8 mouse cellular contexts compared by ENCODE assay signal in the genomic region with DNA sequence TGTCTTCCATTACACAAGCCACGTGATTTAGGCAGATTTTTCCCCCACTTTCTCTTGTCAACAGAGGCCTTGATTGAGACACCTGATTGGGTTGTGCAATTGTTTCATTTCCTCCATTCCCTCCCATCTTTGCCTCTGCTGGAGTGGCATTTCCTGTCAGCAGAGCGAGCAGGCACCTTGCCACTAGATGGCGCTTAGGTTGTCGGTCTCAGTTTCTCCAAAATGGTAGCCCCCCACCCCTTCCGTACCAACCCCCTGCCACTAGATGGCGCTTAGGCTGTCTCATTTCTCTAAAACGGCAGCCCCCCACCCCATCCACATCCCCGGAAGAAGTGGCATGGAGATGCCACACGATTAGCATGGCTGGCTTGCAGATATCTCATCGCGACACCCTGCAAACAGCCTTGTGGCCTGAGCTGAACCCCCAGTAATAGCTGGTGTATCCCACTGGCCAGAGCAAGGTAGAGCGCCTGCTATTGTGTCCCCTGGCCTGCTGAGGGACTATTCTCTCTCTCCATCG. TPM values are rescaled to one million over a fixed set of nuclear protein-coding genes. Genes with fewer than 3 reads are reported as not detected.
DNase-seq lines count a peak whose midpoint lies in the region; ATAC-seq and TF ChIP-seq lines count a peak whose summit lies in the region.

No protein-coding gene starts in this region.

- no peak overlapping the region for H3K4me2 ChIP-seq in kidney, embryonic 15.5 days
- H3K4me2 ChIP-seq in forebrain, embryonic 14.5 days (ENCODE audit: low read length), result no peak overlapping the region
- peak overlapping the region; percentile 32; the same call in 1 of the 2 replicates for H3K4me2 ChIP-seq in hindbrain, embryonic 13.5 days
- no peak overlapping the region for H3K4me2 ChIP-seq in limb, embryonic 14.5 days (replicated peaks; ENCODE audit: low read depth, low read length, severe bottlenecking)
- H3K4me2 ChIP-seq in midbrain, embryonic 16.5 days (ENCODE audit: low read length), result 0 out of 2 replicates have a peak overlapping the region, but pooled peaks have one; percentile 15

- H3K36me3 ChIP-seq in kidney, adult 2 months (ENCODE audit: control insufficient read depth, insufficient read depth, low read length), result no peaks in the 10 kb centered on the region
- H3K36me3 ChIP-seq in kidney, embryonic 15.5 days, result no peaks in the 10 kb centered on the region; the same call in 1 of the 2 replicates
- H3K36me3 ChIP-seq in forebrain, embryonic 14.5 days (ENCODE audit: control insufficient read depth, insufficient read depth, low read length), result no peaks in the 10 kb centered on the region
- H3K36me3 ChIP-seq in hindbrain, embryonic 13.5 days, result no peaks in the 10 kb centered on the region
- no peaks in the 10 kb centered on the region for H3K36me3 ChIP-seq in limb, embryonic 14.5 days (ENCODE audit: control insufficient read depth, insufficient read depth, low read length)
- H3K36me3 ChIP-seq in midbrain, embryonic 16.5 days (ENCODE audit: control insufficient read depth, insufficient read depth, low read length), result no peaks in the 10 kb centered on the region

- no peaks in the 10 kb centered on the region for H3K27me3 ChIP-seq in kidney, adult 2 months (replicated peaks; ENCODE audit: control insufficient read depth, insufficient read depth, low read length)
- H3K27me3 ChIP-seq in kidney, embryonic 15.5 days, result no peaks in the 10 kb centered on the region
- no peaks in the 10 kb centered on the region for H3K27me3 ChIP-seq in forebrain, embryonic 14.5 days (replicated peaks; ENCODE audit: control insufficient read depth, insufficient read depth, low read length)
- no peaks in the 10 kb centered on the region for H3K27me3 ChIP-seq in hindbrain, embryonic 13.5 days
- no peaks in the 10 kb centered on the region for H3K27me3 ChIP-seq in limb, embryonic 14.5 days (ENCODE audit: control insufficient read depth, insufficient read depth, low read length)
- no peaks in the 10 kb centered on the region for H3K27me3 ChIP-seq in midbrain, embryonic 16.5 days (ENCODE audit: control insufficient read depth, insufficient read depth, low read depth, low read length)

- H3K4me1 ChIP-seq in kidney, adult 2 months (ENCODE audit: control insufficient read depth, insufficient read depth, low read length), result no peaks in the 10 kb centered on the region
- peaks cover 11% of the 10 kb centered on the region for H3K4me1 ChIP-seq in kidney, embryonic 15.5 days
- H3K4me1 ChIP-seq in forebrain, embryonic 14.5 days (ENCODE audit: control insufficient read depth, insufficient read depth, low read length), result no peaks in the 10 kb centered on the region
- peaks cover 5% of the 10 kb centered on the region; the same call in 1 of the 2 replicates for H3K4me1 ChIP-seq in hindbrain, embryonic 13.5 days (replicated peaks)
- no peaks in the 10 kb centered on the region for H3K4me1 ChIP-seq in limb, embryonic 14.5 days (ENCODE audit: control insufficient read depth, insufficient read depth, low read length)
- no peaks in the 10 kb centered on the region for H3K4me1 ChIP-seq in midbrain, embryonic 16.5 days (ENCODE audit: control insufficient read depth, insufficient read depth, low read length)

- H3K27ac ChIP-seq in kidney, adult 2 months (ENCODE audit: insufficient read depth, low read depth, low read length), result no peak overlapping the region
- no peak overlapping the region for H3K27ac ChIP-seq in kidney, embryonic 15.5 days
- H3K27ac ChIP-seq in forebrain, embryonic 14.5 days (ENCODE audit: low read depth, low read length), result no peak overlapping the region
- no peak overlapping the region for H3K27ac ChIP-seq in hindbrain, embryonic 13.5 days
- no peak overlapping the region for H3K27ac ChIP-seq in limb, embryonic 14.5 days (replicated peaks; ENCODE audit: low read depth, low read length)
- no peak overlapping the region for H3K27ac ChIP-seq in midbrain, embryonic 16.5 days (ENCODE audit: low read length)

- H3K9me3 ChIP-seq in kidney, embryonic 15.5 days (replicated peaks), result no peaks in the 10 kb centered on the region
- H3K9me3 ChIP-seq in forebrain, embryonic 14.5 days (replicated peaks; ENCODE audit: control insufficient read depth, low read length), result no peaks in the 10 kb centered on the region
- H3K9me3 ChIP-seq in hindbrain, embryonic 13.5 days, result no peaks in the 10 kb centered on the region
- no peaks in the 10 kb centered on the region for H3K9me3 ChIP-seq in limb, embryonic 14.5 days (ENCODE audit: control insufficient read depth, low read length)
- no peaks in the 10 kb centered on the region for H3K9me3 ChIP-seq in midbrain, embryonic 16.5 days (replicated peaks; ENCODE audit: control insufficient read depth, low read length, poor library complexity, severe bottlenecking)

- TF ChIP-seq POLR2A in kidney, adult 2 months (IDR thresholded peaks at IDR 0.05; ENCODE audit: low read depth, low read length), result no peak
- no peak for TF ChIP-seq POLR2A in limb, embryonic 14.5 days (IDR thresholded peaks at IDR 0.05; ENCODE audit: borderline replicate concordance, extremely low read depth, insufficient read depth, insufficient read length)

- WGBS in kidney, adult 2 months, result 46% methylated on average over 13 of the region's 13 CpGs
- 36% methylated on average over 13 of the region's 13 CpGs for WGBS in kidney, embryonic 15.5 days
- WGBS in forebrain, embryonic 14.5 days, result 43% methylated on average over 13 of the region's 13 CpGs
- WGBS in hindbrain, embryonic 13.5 days, result 31% methylated on average over 13 of the region's 13 CpGs
- WGBS in limb, embryonic 14.5 days, result 34% methylated on average over 13 of the region's 13 CpGs
- 31% methylated on average over 13 of the region's 13 CpGs for WGBS in midbrain, embryonic 16.5 days

- no peak overlapping the region for H3K9ac ChIP-seq in kidney, embryonic 15.5 days
- H3K9ac ChIP-seq in forebrain, embryonic 14.5 days (ENCODE audit: low read length), result no peak overlapping the region
- H3K9ac ChIP-seq in hindbrain, embryonic 13.5 days, result no peak overlapping the region
- no peak overlapping the region for H3K9ac ChIP-seq in limb, embryonic 14.5 days (ENCODE audit: low read depth, low read length, severe bottlenecking)
- H3K9ac ChIP-seq in midbrain, embryonic 16.5 days (ENCODE audit: low read depth, low read length), result no peak overlapping the region

- DNase-seq in kidney, adult 2 months, result peak; percentile 38
- DNase-seq in adrenal gland, postnatal 14 days, result peak; percentile 76
- DNase-seq in forebrain, embryonic 14.5 days (ENCODE audit: low spot score), result peak; percentile 88
- peak; percentile 78 for DNase-seq in limb, embryonic 14.5 days (ENCODE audit: low spot score)
- DNase-seq in testis, postnatal 10 days (ENCODE audit: low spot score), result peak; percentile 79

- peak; percentile 64 for TF ChIP-seq CTCF in kidney, adult 2 months (conservative IDR thresholded peaks at IDR 0.05; ENCODE audit: insufficient read depth, insufficient read length, low read depth, low read length)

- ATAC-seq in kidney, embryonic 15.5 days (replicated peaks; ENCODE audit: low FRiP score), result no peak; the same call in 1 of the 2 replicates
- ATAC-seq in forebrain, embryonic 14.5 days, result peak; percentile 54
- ATAC-seq in hindbrain, embryonic 13.5 days (ENCODE audit: low FRiP score), result peak; percentile 67
- ATAC-seq in limb, embryonic 14.5 days (ENCODE audit: low FRiP score, low read depth), result 0 out of 2 replicates have a peak, but pooled peaks have one; percentile 23
- ATAC-seq in midbrain, embryonic 16.5 days, result peak; percentile 75

- no peak overlapping the region for H3K4me3 ChIP-seq in kidney, adult 2 months (ENCODE audit: insufficient read depth, low read depth, low read length)
- H3K4me3 ChIP-seq in kidney, embryonic 15.5 days (replicated peaks), result no peak overlapping the region
- H3K4me3 ChIP-seq in forebrain, embryonic 14.5 days (ENCODE audit: low read depth, low read length), result no peak overlapping the region
- H3K4me3 ChIP-seq in hindbrain, embryonic 13.5 days, result no peak overlapping the region
- no peak overlapping the region for H3K4me3 ChIP-seq in limb, embryonic 14.5 days (replicated peaks; ENCODE audit: low read length)
- H3K4me3 ChIP-seq in midbrain, embryonic 16.5 days (ENCODE audit: low read depth, low read length), result no peak overlapping the region

RNA-seq across cellular contexts. Expression of a gene that starts 18.8 kb away (rescaled TPM):
- 0.05 TPM in 1 of 2 replicates, not detected in the other for polyA plus RNA-seq in kidney, adult 2 months (2012; rRNA removed)
- 9.3 and 11.5 TPM in 2 replicates for polyA plus RNA-seq in kidney, embryonic 15.5 days (2015; fragmentation: Nextera tagmentation; extraction: Ambion mirVana)
- 0.89 and 1.2 TPM in 2 replicates for total RNA-seq in adrenal gland, postnatal 14 days (2021)
- polyA plus RNA-seq in forebrain, embryonic 14.5 days (2014; fragmentation: Nextera tagmentation; extraction: Ambion mirVana), result 11.1 and 11.2 TPM in 2 replicates
- 5.1 and 5.9 TPM in 2 replicates for polyA plus RNA-seq in hindbrain, embryonic 13.5 days (2015; fragmentation: Nextera tagmentation; extraction: Ambion mirVana)
- 2.7 and 2.9 TPM in 2 replicates for polyA plus RNA-seq in limb, embryonic 14.5 days (2012; rRNA removed)
- 5.7 and 7.8 TPM in 2 replicates for polyA plus RNA-seq in limb, embryonic 14.5 days (2014; fragmentation: Nextera tagmentation; extraction: Ambion mirVana)
- 3.0 and 3.3 TPM in 2 replicates for polyA plus RNA-seq in midbrain, embryonic 16.5 days (2015; fragmentation: Nextera tagmentation; extraction: Ambion mirVana)

Comparison
In these comparisons a context has a peak if more than half of its experiments do, and no peak if none do; other contexts are left out.
1. DNase-seq: peak in every context shown above with its lines; median percentile 88 in forebrain, embryonic 14.5 days; 79 in testis, postnatal 10 days; 78 in limb, embryonic 14.5 days; 76 in adrenal gland, postnatal 14 days; 38 in kidney, adult 2 months.
2. H3K4me2 ChIP-seq: peak in hindbrain, embryonic 13.5 days (single experiment) and midbrain, embryonic 16.5 days (single experiment); none in kidney, embryonic 15.5 days (single experiment), forebrain, embryonic 14.5 days (single experiment) and limb, embryonic 14.5 days (single experiment).